Mouse (Mus musculus) layer of hippocampus, postnatal 25 days (tissue): ENCODE measurements around the gene Ppp1r27. TPM values are rescaled to one million over a fixed set of nuclear protein-coding genes. Genes with fewer than 3 reads are reported as not detected.
A peak's percentile ranks its signal among the peaks of the same experiment; 100 is the strongest.
"Not testable (repeated sequence)": the region's sequence is repeated elsewhere in the genome, so short reads cannot be mapped to it uniquely, and the experiment has no call there.

ENCODE experiments used
- DNase-seq, 2 experiments: peaks; one replicate each; pipeline ENCODE4 v3.0.0; 2022; ENCODE audit warnings: mixed read lengths in 2 of 2, low spot score in 1 of 2; ENCODE audit errors: extremely low spot score in 1 of 2
- total RNA-seq, 2 experiments: library from RNA; stranded (reverse); gene quantifications; 2 replicates each; pipeline ENCODE4 v1.2.3; 2021

The Ppp1r27 gene
- total RNA-seq, 2 experiments from 2014 or later: not detected

DNA sequence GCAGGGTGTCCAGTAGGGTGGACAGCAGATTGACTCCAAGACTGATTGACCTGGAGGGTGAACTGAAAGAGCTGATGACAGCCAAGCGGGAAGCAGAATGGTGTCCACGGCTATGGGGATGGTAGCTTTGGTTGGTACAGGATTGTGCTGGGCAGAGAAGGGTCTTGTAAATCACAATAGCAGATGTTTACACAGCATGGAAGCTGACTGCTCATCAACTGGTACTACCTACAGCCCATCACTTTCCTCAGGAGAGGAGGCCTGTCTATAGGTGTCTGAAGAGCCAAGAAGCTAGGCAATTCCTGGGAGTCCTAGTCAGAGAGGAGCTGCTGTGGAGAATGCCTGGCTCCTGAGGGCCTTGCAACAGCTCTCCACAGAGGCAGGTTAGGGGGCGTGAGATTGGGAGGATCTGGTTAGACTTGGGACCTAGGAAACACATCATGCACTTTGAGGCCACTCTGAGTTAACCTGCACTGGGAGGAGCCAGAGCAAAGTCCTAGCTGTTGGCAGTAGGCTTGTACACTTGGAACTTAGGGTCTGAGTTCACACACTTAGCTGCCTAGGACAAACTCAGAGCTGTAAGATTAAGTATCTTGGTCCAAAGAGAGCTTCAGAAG is 25.5 kb upstream of the Ppp1r27 start:
- DNase-seq: no peak

DNA sequence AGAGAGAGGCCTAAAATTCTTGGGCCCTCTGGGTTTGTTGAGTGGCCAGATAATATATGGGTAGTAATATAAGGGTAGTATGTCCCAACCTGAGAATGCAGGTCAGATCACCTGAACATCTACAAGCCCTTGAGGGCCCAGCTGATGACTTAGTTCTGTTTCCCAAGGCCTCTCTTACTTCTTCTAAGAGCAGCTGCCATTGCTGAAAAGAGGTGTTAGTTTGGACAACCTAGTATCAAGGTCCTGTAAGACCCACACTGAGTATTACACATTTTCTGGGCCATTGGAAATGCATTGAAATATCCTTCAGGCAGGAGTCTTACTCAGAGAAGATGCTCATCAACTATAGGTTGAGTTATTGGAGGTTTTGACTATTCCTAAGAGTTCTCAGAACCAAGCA is 25.0 kb upstream of the Ppp1r27 start:
- DNase-seq: no peak

DNA sequence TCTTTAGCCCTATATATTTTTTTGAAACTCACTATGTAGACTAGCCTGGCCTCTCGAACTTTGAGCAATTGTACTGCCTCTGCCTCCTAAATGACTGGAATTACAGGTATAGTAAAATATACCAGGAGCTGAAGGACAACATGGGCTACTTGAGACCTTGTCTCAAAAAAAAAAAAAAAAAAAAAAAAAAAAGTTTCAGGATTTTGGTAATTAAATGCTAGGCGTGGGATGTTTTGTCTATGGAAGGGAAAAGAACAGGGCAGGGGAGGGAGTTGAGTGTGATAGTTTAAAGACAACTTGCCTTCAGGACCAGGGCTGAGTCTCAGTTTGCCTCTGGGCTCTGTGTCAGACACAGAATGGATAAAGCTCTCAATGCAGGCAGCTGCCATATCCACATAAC is 24.1 kb upstream of the Ppp1r27 start:
- DNase-seq: no peak

DNA sequence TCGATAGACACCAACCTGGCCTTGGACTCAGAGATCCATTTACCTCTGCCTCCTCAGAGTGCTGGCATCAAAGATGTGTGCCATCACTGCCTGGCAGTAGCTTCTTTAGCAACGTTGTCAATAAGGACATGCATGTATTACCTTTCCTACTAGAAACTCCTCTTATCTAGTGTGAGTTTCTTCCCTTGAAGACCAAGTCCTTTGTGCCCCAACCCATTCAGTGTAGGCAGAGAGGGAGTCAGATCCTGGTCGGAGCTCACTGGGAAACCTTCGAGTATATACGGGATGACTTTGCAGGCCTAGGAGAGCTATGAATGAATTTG is 23.3 kb upstream of the Ppp1r27 start:
- DNase-seq: no peak

DNA sequence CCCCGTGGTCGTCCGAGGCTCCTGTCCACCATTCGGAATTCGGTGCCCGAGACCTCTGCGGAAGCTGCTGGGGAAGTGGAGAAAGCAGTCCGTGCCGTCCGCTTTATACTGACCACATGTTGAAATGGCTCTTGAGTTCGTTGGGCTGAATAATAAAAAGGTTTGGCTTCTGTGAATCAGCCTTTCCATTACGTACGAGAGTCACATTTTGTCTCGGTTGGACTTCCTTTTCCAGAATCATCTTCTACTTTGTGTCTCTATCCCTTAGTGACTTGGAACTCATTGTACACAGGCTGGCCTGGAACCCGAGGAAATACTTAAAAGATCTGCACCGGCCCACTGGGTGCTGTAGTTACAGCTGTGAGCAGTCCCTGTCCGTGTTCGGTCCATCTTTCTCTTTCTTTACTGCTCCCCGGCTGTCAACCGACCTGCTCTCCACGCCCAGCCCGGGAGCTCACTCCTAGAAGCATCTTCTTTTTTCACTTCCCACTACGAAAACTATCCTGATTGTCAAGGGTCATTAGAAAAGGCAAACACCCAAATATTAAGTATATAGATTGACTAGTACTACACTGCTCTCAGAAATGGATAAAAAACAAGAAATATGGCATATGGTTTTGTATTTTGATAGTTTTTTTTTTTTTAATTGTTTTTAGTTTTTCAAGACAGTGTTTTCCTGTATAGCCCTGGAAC is 22.8 kb upstream of the Ppp1r27 start:
- DNase-seq: no peak

DNA sequence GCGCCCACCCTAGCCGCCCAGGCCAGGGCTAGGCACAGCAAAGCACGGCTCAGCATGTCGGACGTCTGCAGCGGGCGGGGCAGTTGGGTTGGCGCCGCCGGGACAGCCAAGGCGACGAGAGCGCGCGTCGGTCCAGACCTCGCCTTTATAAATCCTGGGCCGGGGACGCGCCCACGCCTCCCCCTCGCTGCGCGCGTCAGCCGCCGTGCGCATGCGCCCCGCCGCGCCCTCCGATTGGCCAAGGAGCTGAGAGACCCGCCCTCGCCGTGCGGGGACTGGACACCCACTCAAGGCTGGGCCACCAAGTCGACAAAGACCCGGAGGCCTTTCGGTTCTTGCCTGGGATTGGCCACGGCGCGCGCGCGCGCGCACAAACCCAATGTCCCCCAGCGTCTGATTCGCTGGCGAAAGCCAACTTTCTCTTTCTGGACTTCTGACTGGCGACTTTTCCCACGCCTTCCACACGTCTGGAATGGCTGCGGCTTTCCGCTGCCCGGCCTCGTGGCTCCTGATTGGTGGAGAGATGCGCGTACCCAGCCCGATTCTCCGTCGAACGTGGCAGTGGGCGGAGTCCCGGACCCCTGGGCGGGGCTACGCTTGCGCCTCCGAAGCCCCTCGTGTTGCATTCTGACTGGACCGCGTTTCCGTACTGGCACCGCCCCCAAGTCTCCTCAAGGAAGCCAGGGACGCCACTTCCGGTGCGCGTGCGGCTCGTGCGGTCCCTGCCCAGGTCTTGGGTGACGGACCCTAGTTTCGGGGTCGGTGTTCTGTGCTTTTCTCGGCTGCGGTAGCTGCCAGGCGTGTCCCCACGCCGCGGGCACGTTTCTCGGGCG is 22.0 kb upstream of the Ppp1r27 start, which contains the start of gene P4hb:
P4hb (minus strand) TSS at position 502 of the 833 bp plus-strand sequence.
- DNase-seq: peak; percentile 96 to 97

DNA sequence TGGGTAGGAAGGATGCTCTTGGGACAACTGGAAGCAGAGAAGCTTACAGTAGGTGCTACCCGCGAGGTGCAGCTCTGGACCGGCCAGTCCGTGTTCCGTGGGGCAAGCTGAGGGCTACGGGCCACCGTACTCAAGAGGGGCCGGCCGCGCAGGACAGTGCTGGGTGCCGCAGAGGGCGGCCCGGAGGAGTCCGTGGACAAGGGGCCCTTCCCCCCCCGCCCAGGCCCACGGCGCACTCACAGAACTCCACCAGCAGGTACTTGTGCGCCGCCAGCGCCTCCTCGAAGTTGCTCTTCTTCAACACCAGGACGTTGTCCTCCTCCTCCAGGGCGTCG is 21.5 kb upstream of the Ppp1r27 start:
- DNase-seq: no peak

DNA sequence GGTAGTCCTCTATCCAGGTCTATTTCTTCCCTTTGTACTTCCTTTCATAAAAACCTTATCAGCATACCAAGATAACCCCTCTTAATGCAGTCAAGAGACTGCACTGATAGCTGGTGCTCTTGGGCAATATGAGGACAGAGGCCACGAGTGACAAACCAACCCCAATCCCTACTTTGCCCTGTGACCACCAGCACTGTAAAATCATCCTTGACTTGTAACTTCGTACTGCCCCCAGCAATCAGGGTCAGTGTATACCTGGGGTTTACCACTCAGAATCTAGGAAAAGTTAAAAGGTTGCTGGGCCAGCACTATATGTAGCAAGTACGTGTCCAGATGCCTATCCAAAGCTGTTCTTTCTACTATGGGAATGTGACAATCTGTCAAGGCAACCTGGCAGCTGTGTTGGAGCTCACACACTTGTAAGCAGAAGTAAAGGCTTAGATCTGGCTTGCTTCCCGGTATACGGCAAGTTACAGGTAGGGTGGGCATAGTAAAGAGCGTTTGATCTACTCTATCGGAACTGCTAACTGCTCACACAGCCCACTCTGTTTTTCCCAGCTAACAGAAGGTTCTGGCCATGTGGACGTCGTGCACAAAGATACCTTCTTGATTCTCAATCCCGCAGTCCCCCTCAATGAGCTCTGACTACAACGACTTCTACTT is 21.0 kb upstream of the Ppp1r27 start:
- no peak for DNase-seq

DNA sequence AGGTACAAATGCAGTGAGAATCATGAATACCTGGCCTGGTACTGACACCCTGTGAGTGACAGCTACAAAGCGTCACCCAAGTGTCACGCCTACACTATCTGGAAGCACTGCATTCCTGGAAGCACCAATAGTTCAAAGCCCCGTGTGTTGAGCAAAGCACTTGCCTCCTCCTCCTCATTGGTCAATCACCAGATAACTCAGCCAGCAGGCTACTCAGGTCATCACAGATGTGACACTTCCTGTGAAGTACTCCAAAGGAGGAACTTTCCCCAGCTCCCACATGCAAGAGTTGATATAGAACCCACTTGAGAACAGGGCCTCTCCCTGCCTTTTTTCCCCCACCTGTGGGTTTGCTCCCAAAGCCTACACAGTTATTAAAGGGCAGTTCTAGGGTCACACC is 20.2 kb upstream of the Ppp1r27 start:
- DNase-seq: no peak

DNA sequence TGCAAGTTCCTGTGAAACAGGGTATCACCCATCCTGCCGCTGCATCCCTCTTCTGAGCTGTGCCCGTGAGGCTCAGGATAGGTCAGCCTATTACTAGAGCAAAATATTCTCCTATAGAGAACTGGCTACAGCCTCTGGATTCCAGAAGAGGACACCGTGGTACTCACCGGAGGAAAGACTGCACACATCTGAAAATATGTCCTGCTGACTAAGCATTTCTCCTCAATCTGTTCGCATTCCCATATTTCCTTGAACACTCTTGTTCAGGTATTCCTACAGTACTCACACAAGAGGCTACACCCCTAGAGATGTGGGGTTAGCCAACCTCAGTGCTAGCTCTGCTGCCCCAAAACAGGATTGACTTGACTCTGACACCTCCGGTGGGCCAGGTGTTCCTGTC is 17.4 kb upstream of the Ppp1r27 start:
- no peak for DNase-seq

DNA sequence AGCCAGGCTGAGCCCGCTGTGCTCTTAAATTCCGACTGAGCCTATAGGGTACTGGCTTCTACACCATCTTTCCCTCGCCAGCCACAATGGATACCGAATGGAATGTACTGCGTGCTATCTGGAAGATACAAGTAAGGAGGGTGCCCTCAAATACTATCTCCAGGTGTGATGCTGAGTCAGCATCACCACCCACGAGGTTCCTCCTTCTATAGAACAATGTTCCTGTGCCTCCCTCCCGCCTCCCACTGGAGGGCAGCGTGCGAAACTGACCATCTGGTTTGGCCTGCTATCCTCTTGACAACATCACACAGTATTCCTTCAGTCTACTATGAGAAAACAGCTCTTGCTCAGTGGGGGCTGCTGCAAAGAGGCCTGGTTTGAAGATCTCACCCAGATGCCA is 14.2 kb upstream of the Ppp1r27 start:
- no peak for DNase-seq

DNA sequence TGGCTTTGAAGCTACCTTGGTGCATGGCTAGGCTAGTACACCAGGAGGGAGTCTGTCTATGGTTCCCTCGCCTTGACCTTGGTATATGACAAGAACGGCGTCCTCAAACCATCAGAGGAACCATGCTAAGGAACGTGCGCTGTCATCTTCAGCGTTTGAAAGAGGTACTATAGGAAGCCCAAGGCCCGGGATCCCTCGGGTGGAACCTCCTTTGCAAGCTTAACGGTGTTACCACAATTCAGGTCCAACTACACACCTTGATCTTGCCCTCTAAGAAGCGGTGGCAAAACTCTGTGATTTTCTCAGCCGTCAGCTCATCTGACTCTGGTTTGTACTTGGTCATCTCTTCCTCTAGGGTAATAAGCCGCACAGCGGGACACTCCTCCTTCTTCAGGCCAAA is 12.0 kb upstream of the Ppp1r27 start:
- DNase-seq: no peak

DNA sequence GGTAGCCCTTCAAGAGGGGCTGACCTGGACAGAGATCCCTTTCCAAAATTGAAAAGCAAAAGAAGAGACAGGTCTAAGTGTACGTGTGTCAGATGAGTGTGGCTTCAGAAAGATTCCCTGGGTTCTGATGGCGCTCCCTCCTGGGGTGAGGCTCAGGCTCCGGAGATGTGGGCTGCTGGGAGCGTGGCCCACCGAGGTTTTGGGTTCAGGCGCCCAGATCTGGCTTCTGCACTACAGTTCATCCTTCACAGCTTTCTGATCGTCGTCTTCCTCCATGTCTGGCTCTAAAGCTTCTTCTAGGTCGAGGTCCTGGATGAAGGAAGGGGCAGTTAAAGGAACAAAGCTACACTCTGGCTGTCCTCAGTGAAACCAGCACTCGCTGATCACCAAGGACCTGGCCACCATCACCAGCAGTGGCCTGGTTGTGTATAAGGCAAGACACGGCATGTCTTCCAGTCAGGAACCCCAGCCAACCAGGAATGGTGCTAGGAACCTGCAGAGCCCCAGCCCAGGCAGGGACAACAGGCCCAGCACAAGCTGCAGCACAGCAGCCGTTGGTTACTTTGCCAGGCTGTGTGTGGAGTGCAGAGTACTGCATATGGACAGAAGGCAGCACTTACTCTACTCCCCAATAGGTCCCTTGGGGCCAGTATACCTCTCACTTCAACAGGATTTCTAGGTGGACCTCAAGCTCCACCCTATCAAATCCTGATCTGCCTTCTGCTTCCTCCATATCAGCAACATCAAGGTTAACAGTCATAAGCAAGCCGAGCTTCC is 10.2 kb upstream of the Ppp1r27 start:
- no peak for DNase-seq

DNA sequence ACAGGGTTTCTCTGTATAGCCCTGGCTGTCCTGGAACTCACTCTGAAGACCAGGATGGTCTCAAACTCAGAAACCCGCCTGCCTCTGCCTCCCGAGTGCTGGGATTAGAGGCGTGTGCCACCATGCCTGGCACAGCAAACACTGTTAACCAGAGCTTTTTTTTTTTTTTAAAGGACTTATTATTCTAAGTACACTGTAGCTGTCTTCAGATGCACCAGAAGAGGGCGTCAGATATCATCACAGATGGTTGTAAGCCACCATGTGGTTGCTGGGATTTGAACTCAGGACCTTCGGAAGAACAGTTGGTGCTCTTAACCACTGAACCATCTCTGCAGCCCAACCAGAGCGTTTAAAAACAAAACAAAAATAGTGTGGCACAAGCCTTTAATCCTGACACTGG is 7.9 kb upstream of the Ppp1r27 start:
- DNase-seq: not testable (repeated sequence)

DNA sequence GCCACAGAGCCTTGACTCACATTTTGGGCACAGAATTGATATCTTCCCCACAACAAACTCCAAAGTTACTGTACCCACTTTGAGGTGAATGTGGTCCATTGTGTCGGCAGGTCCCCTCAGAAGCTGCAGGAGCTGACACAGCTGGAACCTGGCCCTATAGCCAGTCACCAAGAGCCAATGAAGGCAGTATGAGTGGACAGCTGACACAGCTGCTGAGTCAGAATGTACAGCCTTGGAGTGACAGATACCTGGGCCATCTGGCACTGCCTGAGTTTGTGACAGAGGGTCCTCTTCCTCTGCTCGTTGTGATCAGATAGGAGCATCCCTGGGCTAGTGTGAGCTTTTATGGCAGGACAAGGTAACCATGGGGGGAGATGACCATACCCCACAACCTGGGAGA is 4.3 kb upstream of the Ppp1r27 start:
- no peak for DNase-seq

DNA sequence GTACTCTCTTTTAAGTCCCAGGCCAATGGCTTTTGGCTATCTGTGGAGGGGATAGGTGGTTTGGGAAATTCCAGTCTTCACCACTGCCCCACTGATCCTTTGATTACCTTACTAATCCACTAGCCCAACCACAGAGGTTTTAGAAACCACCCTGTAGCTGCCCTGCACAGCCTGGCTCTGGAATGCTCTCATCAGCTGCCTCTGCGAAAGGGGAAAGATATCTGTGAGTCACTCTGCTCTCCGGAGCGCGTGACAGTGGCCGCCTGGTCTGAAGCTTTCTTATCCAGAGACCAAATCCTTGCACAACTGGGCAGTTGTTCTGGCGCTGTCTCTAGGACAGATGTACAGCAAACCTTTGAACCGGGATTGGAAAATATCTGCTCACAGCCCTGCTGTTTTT is 3.9 kb upstream of the Ppp1r27 start:
- DNase-seq: no peak

DNA sequence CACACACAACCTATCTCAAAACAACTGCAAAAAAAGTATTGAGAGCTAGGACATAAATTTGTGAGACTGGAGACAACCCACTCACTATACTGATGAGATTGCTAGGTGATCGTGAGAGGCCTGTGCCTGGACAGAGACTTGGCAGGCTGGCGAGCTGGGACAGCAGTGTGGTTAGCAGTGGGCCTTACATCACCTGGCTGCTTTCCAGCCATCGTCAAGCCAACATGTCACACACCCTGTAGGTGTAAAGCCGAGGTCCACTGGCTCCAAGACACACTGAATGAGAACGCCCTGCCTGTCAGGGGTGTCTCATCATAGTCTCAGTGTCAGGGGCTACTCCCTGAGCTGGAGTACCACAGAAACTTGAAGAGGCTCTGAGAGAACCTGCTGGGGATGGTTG is 1.8 kb upstream of the Ppp1r27 start:
- DNase-seq: no peak

DNA sequence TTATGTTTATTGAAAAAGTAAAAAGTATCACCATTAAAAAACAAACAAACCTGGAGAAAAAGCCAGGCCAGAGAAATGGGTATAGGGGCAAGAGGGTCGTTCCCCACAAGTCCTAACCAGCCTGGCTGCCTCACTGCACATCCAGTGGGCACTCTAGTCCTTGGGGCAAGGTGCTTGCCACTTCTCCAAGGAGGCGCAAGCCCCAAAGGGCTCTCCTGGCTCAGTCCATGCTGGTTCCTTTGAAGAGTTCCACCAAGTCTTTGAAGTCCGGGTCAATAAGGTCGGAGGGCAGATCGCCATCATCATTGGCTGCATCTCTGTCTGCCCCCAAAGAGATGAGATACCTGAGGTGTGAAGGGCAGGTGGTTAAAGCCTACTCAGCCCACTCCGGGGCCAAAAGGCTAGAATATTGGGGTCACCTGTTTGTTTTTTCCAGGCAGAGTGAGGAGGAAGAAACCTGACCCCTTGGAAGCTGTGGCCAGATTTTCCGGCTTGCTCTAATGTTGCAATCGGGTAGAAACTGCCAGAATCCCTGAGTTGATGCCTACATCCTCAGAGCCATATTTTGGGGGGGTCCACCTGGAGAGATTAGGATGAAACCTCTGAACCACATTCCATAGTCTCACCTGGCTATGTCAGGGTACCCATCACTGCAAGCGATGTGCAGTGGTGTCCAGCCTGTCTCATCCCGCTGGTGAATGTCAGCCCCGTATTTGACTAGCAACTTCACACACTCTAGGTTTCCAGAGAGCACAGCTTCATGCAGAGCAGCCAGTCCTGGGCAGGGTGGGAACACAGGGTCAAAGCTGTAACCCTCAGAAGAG is 734 bp downstream of the Ppp1r27 start:
- DNase-seq: no peak

DNA sequence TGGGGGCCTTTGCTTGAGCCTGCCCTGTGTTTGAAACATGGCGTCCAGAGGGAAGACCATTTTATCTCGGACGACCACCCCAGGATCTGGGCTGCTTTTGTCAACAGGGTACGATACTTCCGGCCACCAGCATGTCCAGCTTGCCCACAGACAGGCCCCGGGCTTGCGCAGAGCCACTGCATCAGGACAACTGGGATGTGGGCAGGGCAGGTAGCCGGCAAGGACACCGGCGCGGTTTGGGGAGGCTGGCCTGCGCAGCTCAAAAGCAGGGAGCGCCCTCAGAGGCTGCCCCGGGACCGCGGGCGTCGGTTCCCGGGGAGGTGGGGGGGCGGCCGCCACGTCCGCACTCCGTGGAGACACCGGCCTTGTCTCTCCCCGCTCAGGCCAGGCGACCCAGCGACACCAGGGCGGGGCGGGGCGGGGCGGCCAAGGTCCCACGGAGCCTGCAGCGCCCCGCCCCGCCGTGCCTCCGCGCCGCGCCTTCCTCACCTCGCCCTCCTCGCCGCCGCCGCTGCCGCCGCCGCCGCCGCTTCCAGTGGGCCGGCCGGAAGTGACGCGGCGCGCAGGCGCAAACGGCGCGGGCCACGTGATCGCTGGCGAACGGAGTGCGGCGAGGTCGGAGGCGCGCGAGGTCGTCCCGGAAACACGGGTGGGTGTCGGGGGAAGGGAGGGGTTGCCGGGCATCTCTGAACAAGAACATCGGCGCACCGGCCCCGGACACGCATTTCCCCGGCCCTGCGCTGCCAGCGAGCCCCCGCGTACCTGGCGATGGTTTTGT is 1.6 kb downstream of the Ppp1r27 start, which contains the start of gene Mcrip1:
Mcrip1 (minus strand) TSS at position 560 of the 778 bp plus-strand sequence.
- peak; percentile 89 to 92 for DNase-seq
